Mouse (Mus musculus): ENCODE data around the gene Ghr.

Ghr gene

DNA sequence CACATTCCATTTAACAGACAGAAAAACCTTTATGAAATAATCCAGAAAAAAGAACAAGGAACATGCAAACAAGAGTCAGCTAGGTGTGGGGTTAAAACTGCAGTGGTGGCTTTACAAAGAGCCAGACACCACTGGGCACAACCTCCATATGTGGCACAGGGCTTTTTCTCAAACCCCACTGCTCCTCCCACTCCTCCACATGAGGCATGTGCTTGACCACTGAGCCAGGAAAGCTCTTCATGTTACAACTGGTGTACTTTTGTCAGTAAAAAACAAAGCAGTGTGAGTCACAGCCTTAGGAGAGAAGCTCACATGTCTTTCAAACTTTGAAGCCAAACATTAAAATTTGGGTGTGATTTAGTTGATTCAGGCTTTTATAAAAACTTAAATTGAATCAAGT lies 302.1 kb downstream of the Ghr start:
- no peak for DNase-seq

DNA sequence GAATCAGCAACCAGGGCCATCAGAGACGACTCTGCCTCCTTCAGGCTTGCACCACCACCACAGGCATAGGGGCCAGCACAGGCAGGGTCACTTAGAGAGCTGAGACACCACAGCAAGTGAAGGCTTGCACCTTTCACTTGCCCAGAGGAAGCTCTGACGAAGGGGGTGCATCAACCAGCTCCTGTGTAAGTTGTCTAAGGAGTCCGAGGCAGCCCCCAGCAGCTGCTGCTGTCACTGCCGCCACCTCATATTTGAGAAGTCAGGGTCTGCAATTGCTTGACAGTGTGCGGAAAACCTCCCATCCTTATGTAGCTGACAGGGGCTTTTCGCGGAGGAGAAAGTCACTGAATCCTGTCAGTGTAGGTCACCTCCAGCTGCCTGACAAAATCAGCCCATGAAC lies 304.1 kb downstream of the Ghr start:
- DNase-seq = no peak

DNA sequence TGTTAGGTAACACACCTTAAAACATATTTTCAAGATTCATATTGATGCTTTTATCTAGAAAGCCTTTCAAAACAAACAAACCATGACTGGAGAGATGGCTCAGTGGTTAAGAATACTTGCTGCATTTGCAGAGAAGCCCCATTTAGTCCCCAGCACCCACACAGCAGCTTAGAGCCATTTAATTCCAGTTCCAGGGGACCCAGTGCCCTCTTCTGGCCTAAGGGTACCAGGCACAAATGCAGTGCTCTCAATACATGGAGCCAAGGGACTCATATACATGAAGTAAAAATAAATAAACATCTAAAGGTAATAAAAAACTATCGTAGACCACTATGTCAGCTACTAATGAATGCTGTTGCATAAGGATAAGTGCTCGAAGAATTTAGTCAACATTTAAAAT lies 305.9 kb downstream of the Ghr start:
- no peak for DNase-seq

DNA sequence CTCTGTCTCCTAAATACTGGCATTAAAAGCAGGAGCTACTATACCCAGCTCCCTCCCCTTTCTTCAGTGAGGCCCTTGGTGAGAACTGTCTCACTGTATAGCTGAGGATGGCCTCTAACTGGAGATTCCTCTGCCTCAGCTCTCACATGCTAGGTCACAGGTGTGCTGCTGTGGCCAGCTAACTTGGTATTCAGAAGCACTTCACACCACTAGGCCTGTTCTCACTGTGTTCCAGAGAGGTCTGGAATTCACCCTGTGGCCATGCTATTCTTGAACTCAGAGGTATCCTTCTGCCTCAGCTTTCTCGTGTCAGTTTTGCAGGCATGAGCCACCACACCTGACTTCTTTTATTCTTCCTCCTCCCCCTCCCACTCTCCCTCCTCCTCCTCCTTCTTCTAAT lies 310.1 kb downstream of the Ghr start:
- no peak for DNase-seq

DNA sequence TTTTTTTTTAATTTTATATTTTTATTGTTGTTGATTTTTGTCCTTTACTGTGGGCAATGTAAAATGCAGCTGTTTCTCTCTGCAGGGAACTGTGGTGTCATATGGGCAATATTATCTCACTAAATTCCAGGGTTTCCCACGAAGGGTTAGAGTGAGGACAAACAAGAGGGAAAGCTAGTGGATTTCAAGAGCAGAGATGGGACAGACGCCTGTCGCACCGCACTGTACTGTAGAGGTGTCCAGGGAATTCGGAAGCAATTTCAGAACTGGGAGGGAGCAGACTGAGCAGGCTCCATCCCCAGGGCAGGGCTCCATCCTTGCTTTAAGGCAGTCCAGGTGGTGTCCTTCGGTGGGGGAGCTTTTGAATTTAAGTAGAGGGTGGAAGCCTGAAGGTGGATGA lies 312.1 kb downstream of the Ghr start:
- DNase-seq = no peak

DNA sequence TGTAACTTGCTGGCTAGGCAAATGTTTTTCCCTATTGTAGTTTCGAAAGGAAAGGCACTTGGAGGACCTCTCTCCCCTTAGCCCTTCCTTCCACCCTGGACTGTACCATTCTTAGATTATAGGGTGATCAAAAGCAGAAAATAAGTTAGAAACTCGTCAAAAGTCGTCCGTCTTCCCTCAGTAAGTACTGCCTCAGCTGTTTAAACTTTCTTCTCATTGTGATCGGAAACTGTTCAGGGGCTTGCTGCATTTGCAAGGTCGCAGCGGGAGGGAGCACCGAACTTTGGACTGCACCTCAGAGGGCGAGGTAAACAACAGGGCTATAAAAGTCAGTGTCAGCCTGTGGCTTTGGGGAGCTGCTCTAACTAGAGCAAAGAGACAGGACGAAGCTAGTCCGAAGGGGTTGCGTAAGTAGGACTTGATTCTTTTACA lies 312.6 kb downstream of the Ghr start:
- peak; percentile 32 for DNase-seq

DNA sequence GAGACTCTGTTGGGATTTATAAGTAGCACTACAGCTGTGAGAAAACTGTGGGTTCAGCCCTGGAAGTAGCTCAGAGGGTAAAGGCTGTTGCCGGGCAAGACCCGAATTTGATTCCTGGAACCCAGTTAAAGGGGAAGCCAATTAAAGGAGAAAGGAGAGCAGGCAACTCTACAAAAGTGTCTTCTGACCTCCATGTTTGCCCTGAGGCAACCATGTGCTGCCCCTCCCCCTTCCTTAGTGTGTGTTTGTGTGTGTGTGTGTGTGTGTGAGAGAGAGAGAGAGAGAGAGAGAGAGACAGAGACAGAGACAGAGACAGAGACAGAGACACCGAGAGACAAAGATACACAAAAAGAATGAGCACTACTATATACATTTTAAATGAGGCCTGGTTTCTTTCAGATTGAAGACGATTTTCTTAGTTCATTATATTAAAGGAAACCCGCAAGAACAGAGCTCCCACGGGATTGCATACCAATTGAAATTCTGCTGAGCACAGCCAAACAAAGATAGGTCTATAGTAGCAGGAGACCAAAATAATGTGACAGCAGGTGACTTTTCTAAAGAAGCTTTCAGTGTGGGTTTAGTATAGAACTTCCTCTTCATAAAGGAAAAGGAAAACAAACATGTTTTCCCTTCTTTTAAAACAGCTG lies 313.2 kb downstream of the Ghr start:
- no peak for DNase-seq

DNA sequence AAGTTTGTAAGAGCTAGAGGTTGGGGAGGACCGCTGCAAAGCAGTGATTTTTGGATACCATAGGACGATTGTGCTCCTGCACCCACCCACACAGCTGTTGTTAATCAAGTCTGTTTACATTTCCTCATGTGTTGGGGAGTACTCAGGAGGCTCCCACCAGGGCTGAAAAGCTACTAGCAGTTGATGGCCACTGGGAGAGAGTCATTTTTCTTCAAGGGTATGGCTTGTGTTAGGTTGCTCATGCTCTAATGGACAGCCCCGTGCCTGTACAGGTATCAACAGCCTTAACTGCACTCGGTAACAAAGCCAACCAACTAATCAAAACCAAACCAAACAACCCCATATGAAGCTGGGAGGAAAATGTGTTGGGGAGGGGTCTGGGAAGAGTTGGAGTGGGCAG lies 313.8 kb downstream of the Ghr start:
- DNase-seq = no peak

DNA sequence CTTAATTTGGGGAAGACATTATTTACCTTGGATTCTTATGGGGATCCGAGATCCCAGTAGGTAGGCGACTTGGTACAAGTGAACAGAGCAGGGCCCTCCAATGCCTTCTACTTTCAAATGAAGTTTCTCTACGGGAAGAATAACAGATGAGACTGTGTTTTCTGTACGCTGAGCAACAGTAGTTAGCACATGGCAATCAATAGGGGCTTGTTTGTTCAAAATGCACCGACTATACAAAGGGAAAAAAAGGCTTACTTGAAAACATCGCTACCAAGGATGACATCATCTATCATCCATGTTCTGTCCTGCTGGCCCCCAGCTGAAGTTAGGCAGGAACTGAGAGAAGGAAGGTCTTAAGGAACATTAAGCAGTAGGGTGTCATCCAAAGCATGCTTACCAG lies 315.0 kb downstream of the Ghr start, which contains the start of gene Selenop:
TSS of gene Selenop (plus strand) at position 301 of the 400 bp plus-strand sequence.
- DNase-seq = no peak
